Mouse (Mus musculus): ENCODE data around the gene Itgal. TPM values are rescaled to one million over a fixed set of nuclear protein-coding genes. Genes with fewer than 3 reads are reported as not detected.

The Itgal gene
- polyA plus RNA-seq, 2 experiments from 2014 or later, result 169 to 297 TPM

Other genes starting within 250 kb of the Itgal start
- gene Zg16, start 208.9 kb upstream of the Itgal start, polyA plus RNA-seq (2017; shearing (Covaris generic)), result under 1 TPM in 1 of 2 experiments, not detected in 1; 0.81 TPM
- gene AI467606, start 204.9 kb upstream of the Itgal start, polyA plus RNA-seq (2017; shearing (Covaris generic)), result 100 to 1,000 TPM; 274 to 321 TPM
- gene Qprt, start 174.0 kb upstream of the Itgal start, polyA plus RNA-seq (2017; shearing (Covaris generic)), result 10 to 100 TPM in 1 of 2 experiments, 1 to 10 TPM in 1; 7.5 to 15.2 TPM
- gene Spn, start 158.4 kb upstream of the Itgal start, polyA plus RNA-seq (2017; shearing (Covaris generic)), result 100 to 1,000 TPM; 101 to 103 TPM
- gene Cd2bp2, start 100.2 kb upstream of the Itgal start, polyA plus RNA-seq (2017; shearing (Covaris generic)), result 10 to 100 TPM; 39.7 to 51.9 TPM
- gene Tbc1d10b, start 87.8 kb upstream of the Itgal start, polyA plus RNA-seq (2017; shearing (Covaris generic)), result 10 to 100 TPM; 12.5 to 18.4 TPM
- gene Mylpf, start 87.4 kb upstream of the Itgal start, polyA plus RNA-seq (2017; shearing (Covaris generic)), result 10 to 100 TPM; 25.4 to 31.5 TPM
- 1 to 10 TPM; 6.6 to 7.9 TPM for gene Zfp553, start 63.2 kb upstream of the Itgal start, polyA plus RNA-seq (2017; shearing (Covaris generic))
- 100 to 1,000 TPM; 819 to 912 TPM for gene Sept1, start 63.1 kb upstream of the Itgal start, polyA plus RNA-seq (2017; shearing (Covaris generic))
- 1 to 10 TPM; 1.3 to 1.6 TPM for gene Zfp771, start 52.0 kb upstream of the Itgal start, polyA plus RNA-seq (2017; shearing (Covaris generic))
- 10 to 100 TPM; 39.7 to 50.1 TPM for gene Dctpp1, start 35.6 kb upstream of the Itgal start, polyA plus RNA-seq (2017; shearing (Covaris generic))
- 10 to 100 TPM; 17.3 to 23.4 TPM for gene Sephs2, start 22.2 kb upstream of the Itgal start, polyA plus RNA-seq (2017; shearing (Covaris generic))
- gene Zfp768, start 49.3 kb downstream of the Itgal start, polyA plus RNA-seq (2017; shearing (Covaris generic)), result not detected
- gene Zfp747, start 79.8 kb downstream of the Itgal start, polyA plus RNA-seq (2017; shearing (Covaris generic)), result 10 to 100 TPM; 12.7 to 17.6 TPM
- gene 9130019O22Rik, start 90.9 kb downstream of the Itgal start, polyA plus RNA-seq (2017; shearing (Covaris generic)), result 1 to 10 TPM; 7.3 to 9.9 TPM
- 1 to 10 TPM; 3.2 to 5.5 TPM for gene E430018J23Rik, start 97.4 kb downstream of the Itgal start, polyA plus RNA-seq (2017; shearing (Covaris generic))
- gene Zfp764, start 110.6 kb downstream of the Itgal start, polyA plus RNA-seq (2017; shearing (Covaris generic)), result 1 to 10 TPM; 6.0 to 9.1 TPM
- gene Zfp688, start 125.8 kb downstream of the Itgal start, polyA plus RNA-seq (2017; shearing (Covaris generic)), result 10 to 100 TPM; 16.0 to 18.9 TPM
- gene Zfp689, start 152.9 kb downstream of the Itgal start, polyA plus RNA-seq (2017; shearing (Covaris generic)), result 1 to 10 TPM; 5.6 to 7.9 TPM
- 100 to 1,000 TPM; 181 to 236 TPM for gene Prr14, start 163.4 kb downstream of the Itgal start, polyA plus RNA-seq (2017; shearing (Covaris generic))
- 10 to 100 TPM; 22.9 to 24.0 TPM for gene Fbrs, start 182.9 kb downstream of the Itgal start, polyA plus RNA-seq (2017; shearing (Covaris generic))
- gene Srcap, start 215.7 kb downstream of the Itgal start, polyA plus RNA-seq (2017; shearing (Covaris generic)), result 10 to 100 TPM in 1 of 2 experiments, 1 to 10 TPM in 1; 9.1 to 11.4 TPM
- 10 to 100 TPM; 29.9 to 31.9 TPM for gene Gm42715, start 223.3 kb downstream of the Itgal start, polyA plus RNA-seq (2017; shearing (Covaris generic))